Mouse (Mus musculus) kidney, adult 8-10 months (tissue): ENCODE results near the gene Alg11.

Experiments
- DNase-seq, 2 experiments: peaks; one replicate each; pipeline ENCODE4 v3.0.0; 2022

The Alg11 gene

DNA sequence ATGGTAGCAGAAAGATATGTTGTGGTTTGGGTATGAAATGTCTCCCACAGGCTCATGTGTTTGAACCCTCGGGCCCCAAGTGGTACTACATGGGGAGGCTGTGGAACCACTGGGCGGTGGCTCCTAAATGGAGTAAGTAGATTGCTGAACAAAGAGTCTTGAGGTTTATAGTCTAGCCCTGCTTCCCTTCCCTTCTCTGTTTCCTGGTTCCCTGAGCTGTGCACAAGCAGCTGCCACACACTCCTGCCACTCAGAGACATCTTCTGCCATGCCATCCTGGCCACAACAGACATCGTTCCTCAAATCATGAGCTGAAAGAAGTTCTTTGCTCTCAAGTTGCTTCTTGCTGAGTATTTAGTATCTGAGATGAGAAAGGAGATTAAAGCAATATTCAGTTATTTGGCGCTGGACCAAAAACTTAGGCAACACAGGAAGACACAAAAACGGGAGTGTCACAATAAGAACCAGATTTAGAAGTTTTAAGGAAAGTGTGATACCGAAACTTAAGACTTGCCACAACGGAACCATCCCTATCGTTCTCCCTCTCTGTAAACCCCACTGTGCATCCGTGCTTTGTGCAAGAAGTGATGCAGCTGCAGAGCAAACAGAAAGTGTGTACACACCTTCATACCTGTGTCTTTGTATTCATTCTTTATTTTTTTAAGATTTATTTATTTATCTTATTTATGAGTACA is 18.9 kb downstream of the Alg11 start:
- no peak for DNase-seq

- no peak for DNase-seq
Measured at GRCm38 (mm10) chr8:22089226-22089625, 28.7 kb downstream of the Alg11 start.

DNA sequence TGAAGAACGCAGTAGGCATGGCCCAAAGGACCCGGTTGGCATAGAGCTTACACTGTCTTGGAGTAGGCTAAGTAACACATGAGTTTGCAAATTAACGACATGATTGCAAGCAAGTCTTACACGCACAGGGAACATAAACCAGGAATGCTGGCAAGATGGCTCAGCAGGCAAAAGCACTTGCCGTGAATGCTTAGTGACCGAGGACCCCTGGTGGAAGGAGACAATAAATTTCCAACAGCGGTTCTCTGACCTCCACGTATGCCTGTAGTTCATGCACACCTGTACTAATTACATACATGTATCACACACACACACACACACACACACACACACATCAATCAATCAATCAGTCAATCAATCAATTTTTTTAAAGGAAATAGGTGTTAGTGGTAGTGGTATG is 31.0 kb downstream of the Alg11 start:
- DNase-seq = no peak

- no peak for DNase-seq
Measured at GRCm38 (mm10) chr8:22107020-22107419, 46.5 kb downstream of the Alg11 start.
